Mouse (Mus musculus) lung, postnatal 0 days (tissue): ENCODE measurements around the gene Asrgl1. TPM values are rescaled to one million over a fixed set of nuclear protein-coding genes. Genes with fewer than 3 reads are reported as not detected.

Experiments
- ATAC-seq: fragments of 200-750 bp; cut with Nextera tagmentation; 2 replicates; pipeline ENCODE4 v1.8.0; 2017; ENCODE audit warnings: moderate library complexity
- DNase-seq: peaks from one replicate; pipeline ENCODE4 v3.0.0-alpha.2; 2016; ENCODE audit warnings: low spot score
- H3K27ac ChIP-seq: fragments of 300-500 bp; sonication (generic); 2 replicates; pipeline ENCODE4 v1.5.1; 2014; ENCODE audit warnings: antibody characterized with exemption, mild to moderate bottlenecking, low read length, mixed read lengths
- H3K27me3 ChIP-seq: fragments of 300-500 bp; sonication (generic); replicated peaks from 2 replicates; pipeline ENCODE4 v1.6.1; 2014; ENCODE audit warnings: low read length, mixed read lengths; ENCODE audit not compliant: insufficient read depth
- H3K36me3 ChIP-seq: fragments of 300-500 bp; sonication (generic); 2 replicates; pipeline ENCODE4 v1.6.1; 2014; ENCODE audit warnings: low read length, mixed read lengths; ENCODE audit not compliant: insufficient read depth
- H3K4me1 ChIP-seq: fragments of 300-500 bp; sonication (generic); 2 replicates; pipeline ENCODE4 v1.6.1; 2014; ENCODE audit warnings: antibody characterized with exemption, low read depth, low read length, mixed read lengths; ENCODE audit not compliant: insufficient read depth
- H3K4me2 ChIP-seq: fragments of 300-500 bp; sonication (generic); replicated peaks from 2 replicates; pipeline ENCODE4 v1.6.1; 2014; ENCODE audit warnings: low read depth, mild to moderate bottlenecking, low read length, moderate library complexity, mixed read lengths
- H3K4me3 ChIP-seq: fragments of 300-500 bp; sonication (generic); 2 replicates; pipeline ENCODE4 v1.5.1; 2014; ENCODE audit warnings: low read depth, low read length
- H3K9ac ChIP-seq: fragments of 300-500 bp; sonication (generic); replicated peaks from 2 replicates; pipeline ENCODE4 v1.6.1; 2014; ENCODE audit warnings: low read depth, mild to moderate bottlenecking
- H3K9me3 ChIP-seq: fragments of 300-500 bp; sonication (generic); 2 replicates; pipeline ENCODE4 v1.6.1; 2016; ENCODE audit warnings: low read length, mixed read lengths
- CTCF ChIP-seq: IDR thresholded peaks from 2 replicates; pipeline ENCODE4 v1.5.1; 2016; ENCODE audit warnings: antibody characterized with exemption, mild to moderate bottlenecking
- EP300 ChIP-seq: IDR thresholded peaks from 2 replicates; pipeline ENCODE4 v1.6.1; 2016; ENCODE audit warnings: antibody characterized with exemption, mild to moderate bottlenecking, control low read depth
- WGBS: fragments of 180-500 bp; shearing (Covaris S2); extraction: QIAGEN DNeasy Blood & Tissue Kit; methylation state at CpG from one replicate; pipeline ENCODE4 v1.1.7; 2014; 5-methylcytosine and 5-hydroxymethylcytosine counted together
- polyA plus RNA-seq: library from polyadenylated mRNA; unstranded; fragments of >200 nt; fragmentation: Nextera tagmentation; extraction: Ambion mirVana; gene quantifications from 2 replicates; pipeline ENCODE4 v1.2.1, GENCODE M21; 2015

The Asrgl1 gene
- polyA plus RNA-seq, 1 experiment from 2014 or later, result 7.9 TPM

DNA sequence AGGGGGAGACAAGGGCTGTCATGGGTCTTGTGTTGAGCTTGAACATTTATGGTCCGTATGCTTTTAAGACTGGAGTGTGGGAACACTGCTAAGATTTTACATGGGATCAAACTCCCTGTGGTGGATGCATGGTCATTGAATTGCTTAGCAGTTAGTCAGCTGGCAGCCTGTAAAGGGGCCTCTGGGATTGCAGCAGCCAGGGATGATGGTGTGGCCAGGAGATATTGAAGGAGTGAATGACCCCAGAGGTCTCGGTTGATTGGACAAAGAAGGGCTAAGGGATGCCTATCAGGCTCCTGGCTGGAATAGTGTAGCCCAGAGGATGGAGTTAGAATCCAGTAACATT, 52.5 kb downstream of the Asrgl1 start:
- ATAC-seq (no peak), DNase-seq (no peak)
- 83% methylated on average over 2 of the region's 2 CpGs for WGBS
- TF ChIP-seq EP300 (no peak), CTCF (no peak)
- no peak overlapping the region for H3K4me2 ChIP-seq
- no peaks in the 10 kb centered on the region for H3K9me3 ChIP-seq
- H3K4me3 ChIP-seq, result no peak overlapping the region
- no peaks in the 10 kb centered on the region for H3K36me3 ChIP-seq
- H3K27me3 ChIP-seq, result no peaks in the 10 kb centered on the region
- H3K27ac ChIP-seq, result no peak overlapping the region
- H3K4me1 ChIP-seq, result peaks cover 7% of the 10 kb centered on the region; the same call in 1 of the 2 replicates
- H3K9ac ChIP-seq, result no peak overlapping the region

- Histone ChIP-seq H3K27me3 (no peaks in the 10 kb centered on the region), H3K9me3 (no peaks in the 10 kb centered on the region), H3K4me2 (peak overlapping the region; percentile 36), H3K4me1 (peaks cover 7% of the 10 kb centered on the region; the same call in 1 of the 2 replicates), H3K36me3 (no peaks in the 10 kb centered on the region), H3K4me3 (no peak overlapping the region), H3K27ac (peak overlapping the region; percentile 82), H3K9ac (peak overlapping the region; percentile 13; the same call in 1 of the 2 replicates)
- WGBS, result 14% methylated on average over 23 of the region's 23 CpGs
- DNase-seq, result peak; percentile 94
- no peak for TF ChIP-seq EP300
- peak; percentile 98 for TF ChIP-seq CTCF
- peak; percentile 89 for ATAC-seq
These were observed 53.0 kb downstream of the Asrgl1 start for GRCm38 (mm10) chr19:9082191-9083009.

DNA sequence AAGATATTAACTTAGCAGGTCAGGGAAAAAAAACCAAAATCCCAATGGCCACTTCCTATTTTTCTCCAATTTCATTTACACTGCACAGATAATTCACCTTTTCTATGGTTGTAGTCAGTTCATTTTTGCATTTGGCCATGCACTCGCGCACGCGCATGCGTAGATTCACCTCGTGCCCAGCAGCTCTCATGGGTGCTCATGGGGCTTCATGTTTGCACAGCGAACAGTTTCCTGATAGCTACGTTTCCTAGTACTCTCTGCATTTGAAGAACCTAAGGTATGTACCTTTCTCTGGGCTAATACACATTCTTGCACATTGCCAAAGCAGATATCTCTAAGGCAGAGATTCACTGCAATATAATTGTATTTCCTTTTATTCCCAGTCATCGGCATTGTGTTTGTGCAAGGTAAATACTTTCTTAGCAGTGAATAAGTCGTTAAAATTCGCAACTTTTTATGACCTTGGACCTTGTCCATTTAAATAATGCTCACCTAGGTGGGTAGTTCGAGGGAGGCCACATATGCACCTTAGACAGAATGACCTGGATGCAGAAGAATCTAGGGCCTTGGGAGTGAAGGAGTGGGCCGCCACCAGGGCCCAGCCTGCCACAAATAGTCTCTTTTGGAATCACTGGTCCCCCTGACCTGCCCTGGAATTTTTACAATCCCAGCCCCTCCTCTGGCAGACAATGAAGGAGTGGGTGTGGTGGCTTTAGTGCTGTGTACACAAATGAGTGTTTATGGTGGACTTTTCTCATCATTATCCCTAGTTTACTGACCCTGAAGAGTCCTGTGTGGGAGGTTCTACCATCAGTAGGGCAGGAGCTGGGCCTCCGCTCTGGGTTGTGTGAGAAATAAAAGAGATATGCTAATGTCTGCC, 53.9 kb downstream of the Asrgl1 start:
- TF ChIP-seq EP300 (peak; percentile 86), CTCF (no peak)
- ATAC-seq (peak; percentile 77), DNase-seq (peak; percentile 89)
- no peak overlapping the region for H3K4me2 ChIP-seq
- no peaks in the 10 kb centered on the region for H3K9me3 ChIP-seq
- peaks cover 7% of the 10 kb centered on the region; the same call in 1 of the 2 replicates for H3K4me1 ChIP-seq
- WGBS, result 60% methylated on average over 14 of the region's 14 CpGs
- H3K27me3 ChIP-seq, result no peaks in the 10 kb centered on the region
- peak overlapping the region; percentile 82 for H3K27ac ChIP-seq
- no peaks in the 10 kb centered on the region for H3K36me3 ChIP-seq
- H3K4me3 ChIP-seq, result no peak overlapping the region
- H3K9ac ChIP-seq, result peak overlapping the region; percentile 13; the same call in 1 of the 2 replicates

GRCm38 (mm10) chr19:9079916-9080315, 55.5 kb downstream of the Asrgl1 start:
- no peak overlapping the region for H3K9ac ChIP-seq
- no peak for TF ChIP-seq CTCF
- no peak for TF ChIP-seq EP300
- H3K4me1 ChIP-seq, result peaks cover 7% of the 10 kb centered on the region; the same call in 1 of the 2 replicates
- H3K27me3 ChIP-seq, result no peaks in the 10 kb centered on the region
- no peaks in the 10 kb centered on the region for H3K9me3 ChIP-seq
- no peak overlapping the region for H3K27ac ChIP-seq
- WGBS, result 33% methylated on average over 7 of the region's 7 CpGs
- DNase-seq, result no peak
- no peak for ATAC-seq
- no peak overlapping the region for H3K4me3 ChIP-seq
- no peaks in the 10 kb centered on the region for H3K36me3 ChIP-seq
- no peak overlapping the region for H3K4me2 ChIP-seq

GRCm38 (mm10) chr19:9076982-9077660, 58.3 kb downstream of the Asrgl1 start:
- ATAC-seq, result no peak
- 49% methylated on average over 4 of the region's 4 CpGs for WGBS
- no peak overlapping the region for H3K27ac ChIP-seq

More at GRCm38 (mm10) chr19:9076982-9077660, 58.3 kb downstream of the Asrgl1 start:
- Histone ChIP-seq H3K4me1 (peaks cover 10% of the 10 kb centered on the region; the same call in 1 of the 2 replicates), H3K4me2 (no peak overlapping the region), H3K36me3 (no peaks in the 10 kb centered on the region), H3K4me3 (no peak overlapping the region), H3K27me3 (no peaks in the 10 kb centered on the region), H3K9ac (no peak overlapping the region), H3K9me3 (no peaks in the 10 kb centered on the region)
- DNase-seq, result no peak
- TF ChIP-seq EP300 (peak; percentile 78), CTCF (no peak)
